Mouse (Mus musculus) midbrain, embryonic 16.5 days (tissue): ENCODE measurements around the gene Gm29106. TPM values are rescaled to one million over a fixed set of nuclear protein-coding genes. Genes with fewer than 3 reads are reported as not detected.
"Not testable (repeated sequence)": the region's sequence is repeated elsewhere in the genome, so short reads cannot be mapped to it uniquely, and the experiment has no call there.

ENCODE experiments used
- ATAC-seq: fragments of 200-750 bp; cut with Nextera tagmentation; 2 replicates; pipeline ENCODE4 v1.8.0; 2017; ENCODE audit warnings: moderate TSS enrichment
- H3K27ac ChIP-seq: fragments of 300-500 bp; sonication (generic); 2 replicates; pipeline ENCODE4 v1.5.1; 2014; ENCODE audit warnings: mild to moderate bottlenecking, low read length, mixed read lengths
- H3K27me3 ChIP-seq: fragments of 300-500 bp; sonication (generic); 2 replicates; pipeline ENCODE4 v1.6.1; 2014; ENCODE audit warnings: low read depth, low read length, mixed read lengths; ENCODE audit not compliant: control insufficient read depth, insufficient read depth
- H3K36me3 ChIP-seq: fragments of 300-500 bp; sonication (generic); 2 replicates; pipeline ENCODE4 v1.6.1; 2014; ENCODE audit warnings: mild to moderate bottlenecking, low read length, moderate library complexity, mixed read lengths; ENCODE audit not compliant: control insufficient read depth, insufficient read depth
- H3K4me1 ChIP-seq: fragments of 300-500 bp; sonication (generic); 2 replicates; pipeline ENCODE4 v1.6.1; 2014; ENCODE audit warnings: mild to moderate bottlenecking, low read length, mixed read lengths; ENCODE audit not compliant: control insufficient read depth, insufficient read depth
- H3K4me2 ChIP-seq: fragments of 300-500 bp; sonication (generic); 2 replicates; pipeline ENCODE4 v1.6.1; 2014; ENCODE audit warnings: mild to moderate bottlenecking, low read length, mixed read lengths
- H3K4me3 ChIP-seq: fragments of 300-500 bp; sonication (generic); 2 replicates; pipeline ENCODE4 v1.5.1; 2014; ENCODE audit warnings: low read depth, mild to moderate bottlenecking, low read length, moderate library complexity, mixed read lengths
- H3K9ac ChIP-seq: fragments of 300-500 bp; sonication (generic); 2 replicates; pipeline ENCODE4 v1.6.1; 2014; ENCODE audit warnings: low read depth, low read length, mixed read lengths
- H3K9me3 ChIP-seq: fragments of 300-500 bp; sonication (generic); replicated peaks from 2 replicates; pipeline ENCODE4 v1.6.1; 2014; ENCODE audit warnings: mild to moderate bottlenecking, low read length, mixed read lengths; ENCODE audit not compliant: control insufficient read depth, poor library complexity, severe bottlenecking
- WGBS: fragments of 180-500 bp; shearing (Covaris S2); extraction: QIAGEN DNeasy Blood & Tissue Kit; methylation state at CpG from one replicate; pipeline ENCODE4 v1.1.7; 2014; 5-methylcytosine and 5-hydroxymethylcytosine counted together
- polyA plus RNA-seq: library from polyadenylated mRNA; unstranded; fragments of >200 nt; fragmentation: Nextera tagmentation; extraction: Ambion mirVana; gene quantifications from 2 replicates; pipeline ENCODE4 v1.2.1, GENCODE M21; 2015

Gm29106 gene
- 0.31 and 0.35 TPM in 2 replicates for polyA plus RNA-seq

GRCm38 (mm10) chr1:118176242-118176641, at the start of gene Gm29106:
Gm29106 (plus strand) TSS chr1:118176542.
- H3K27me3 ChIP-seq, H3K27ac ChIP-seq, H3K4me3 ChIP-seq, H3K4me2 ChIP-seq, ATAC-seq, H3K4me1 ChIP-seq, H3K9me3 ChIP-seq, H3K36me3 ChIP-seq, H3K9ac ChIP-seq: not testable (repeated sequence)
- WGBS: 64% methylated on average over 2 of the region's 2 CpGs

GRCm38 (mm10) chr1:118228540-118228939, 52.2 kb downstream of the Gm29106 start:
- no peak for ATAC-seq
- 55% methylated on average over 1 of the region's 1 CpGs for WGBS
- Histone ChIP-seq H3K27ac (no peak overlapping the region), H3K4me3 (no peak overlapping the region), H3K9ac (no peak overlapping the region), H3K4me1 (no peaks in the 10 kb centered on the region), H3K9me3 (no peaks in the 10 kb centered on the region), H3K36me3 (no peaks in the 10 kb centered on the region), H3K27me3 (no peaks in the 10 kb centered on the region), H3K4me2 (no peak overlapping the region)

- Histone ChIP-seq H3K4me1 (no peaks in the 10 kb centered on the region), H3K27me3 (no peaks in the 10 kb centered on the region), H3K27ac (no peak overlapping the region), H3K9me3 (no peaks in the 10 kb centered on the region), H3K4me3 (no peak overlapping the region), H3K4me2 (no peak overlapping the region), H3K9ac (no peak overlapping the region), H3K36me3 (no peaks in the 10 kb centered on the region)
- WGBS: 86% methylated on average over 1 of the region's 1 CpGs
- no peak for ATAC-seq
Measured at GRCm38 (mm10) chr1:118236032-118236431, 59.7 kb downstream of the Gm29106 start.

Other genes starting within 250 kb of the Gm29106 start
- not detected in 2 replicates for gene Gm28168, start 248.5 kb upstream of the Gm29106 start, polyA plus RNA-seq
- not detected in 2 replicates for gene Gm7145, start 210.6 kb upstream of the Gm29106 start, polyA plus RNA-seq
- gene Tsn, start 135.2 kb downstream of the Gm29106 start, polyA plus RNA-seq: 515 and 516 TPM in 2 replicates
- 70.7 and 71.4 TPM in 2 replicates for gene Nifk, start 145.3 kb downstream of the Gm29106 start, polyA plus RNA-seq
- gene Clasp1, start 212.5 kb downstream of the Gm29106 start, polyA plus RNA-seq: 109 and 134 TPM in 2 replicates